Mouse (Mus musculus): Measurements from ENCODE around the gene Slco4c1. TPM values are rescaled to one million over a fixed set of nuclear protein-coding genes. Genes with fewer than 3 reads are reported as not detected.

Slco4c1 gene
- total RNA-seq, 2 experiments from 2014 or later, result 2.4 to 2.9 TPM

DNA sequence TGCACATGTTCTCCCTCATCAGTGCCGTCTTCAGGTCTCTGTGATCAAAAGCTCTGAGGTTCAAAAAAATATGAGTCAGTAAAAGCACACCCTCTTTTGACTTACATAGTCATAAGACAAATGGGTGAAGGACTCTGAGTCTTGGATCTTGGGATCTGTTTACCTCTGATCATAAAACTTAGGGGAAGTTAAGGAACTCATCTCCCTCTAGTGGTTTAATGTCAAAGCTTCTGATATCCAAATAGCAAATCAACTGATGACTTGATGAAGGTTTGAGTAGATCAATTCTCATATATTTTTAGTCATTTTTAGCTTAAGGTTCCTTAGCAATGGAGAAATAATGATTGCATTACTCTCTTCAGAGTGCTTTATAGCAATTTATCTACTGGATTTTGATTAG lies 82.7 kb downstream of the Slco4c1 start:
- intact Hi-C loops (cut with DNase I), result no loop called here
- no peak for DNase-seq (ENCODE audit: extremely low spot score in 1 of 2, low spot score in 2 of 2)

DNA sequence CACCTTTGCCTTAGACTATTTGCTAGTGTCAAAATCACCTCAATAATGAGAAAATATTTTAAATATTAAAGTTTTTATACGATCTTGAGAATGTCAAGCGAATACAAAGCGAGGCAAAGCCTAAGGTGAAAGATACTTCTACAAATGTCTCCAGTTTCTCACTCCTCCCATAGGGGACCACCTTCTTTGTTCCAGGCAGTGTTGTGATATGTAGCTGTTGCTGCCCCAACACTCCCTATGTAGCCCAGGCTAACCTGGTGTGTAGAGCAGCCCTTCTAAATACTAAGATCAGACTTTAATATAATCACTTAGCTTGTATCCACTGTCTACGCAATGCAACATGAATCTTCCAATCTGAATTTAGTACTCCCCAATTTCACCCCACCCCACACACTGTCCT lies 97.8 kb downstream of the Slco4c1 start:
- intact Hi-C loops (cut with DNase I), result no loop called here

DNA sequence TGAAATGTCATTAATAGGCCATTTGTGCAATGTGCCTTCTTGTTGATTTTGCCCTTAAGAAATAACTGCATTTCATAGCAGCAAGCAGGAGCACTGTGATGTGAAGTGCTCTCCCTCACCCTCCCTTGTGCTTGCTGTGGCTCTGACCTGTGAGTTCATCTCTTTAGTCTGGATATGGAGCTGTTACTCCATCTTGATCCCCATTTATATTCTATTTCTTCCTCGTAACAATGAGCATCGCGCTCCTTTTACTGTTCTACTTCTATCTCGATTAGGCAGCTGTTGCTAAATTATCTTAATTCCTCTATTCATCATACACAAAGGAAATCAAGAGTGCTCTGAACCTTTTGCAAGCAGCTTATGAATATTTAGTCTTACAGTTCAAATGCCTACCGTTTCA lies 98.3 kb downstream of the Slco4c1 start:
- no peak for DNase-seq (ENCODE audit: extremely low spot score in 1 of 2, low spot score in 2 of 2)
- intact Hi-C loops (cut with DNase I), result no loop called here

More for the DNA sequence above, 97.8 kb downstream of the Slco4c1 start:
- DNase-seq (ENCODE audit: extremely low spot score in 1 of 2, low spot score in 2 of 2), result no peak

DNA sequence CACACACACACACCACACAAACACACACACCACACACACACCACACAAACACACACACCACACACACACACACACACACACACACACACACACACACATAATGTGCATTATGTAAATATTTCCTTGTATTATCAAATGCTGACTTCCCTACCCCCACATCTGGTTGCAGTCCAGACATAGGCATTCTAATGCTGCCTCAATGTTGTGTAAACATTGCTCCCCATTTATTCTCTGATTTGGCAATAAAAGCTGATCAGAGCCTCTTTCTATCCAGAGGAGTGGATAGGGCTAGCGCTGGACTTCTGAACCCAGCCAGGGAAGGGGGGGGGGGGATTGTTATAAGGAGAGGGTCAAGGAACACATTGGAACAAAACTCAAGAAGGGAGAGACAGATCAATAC lies 101.7 kb downstream of the Slco4c1 start:
- no peak for DNase-seq (ENCODE audit: extremely low spot score in 1 of 2, low spot score in 2 of 2)
- intact Hi-C loops (cut with DNase I), result no loop called here

DNA sequence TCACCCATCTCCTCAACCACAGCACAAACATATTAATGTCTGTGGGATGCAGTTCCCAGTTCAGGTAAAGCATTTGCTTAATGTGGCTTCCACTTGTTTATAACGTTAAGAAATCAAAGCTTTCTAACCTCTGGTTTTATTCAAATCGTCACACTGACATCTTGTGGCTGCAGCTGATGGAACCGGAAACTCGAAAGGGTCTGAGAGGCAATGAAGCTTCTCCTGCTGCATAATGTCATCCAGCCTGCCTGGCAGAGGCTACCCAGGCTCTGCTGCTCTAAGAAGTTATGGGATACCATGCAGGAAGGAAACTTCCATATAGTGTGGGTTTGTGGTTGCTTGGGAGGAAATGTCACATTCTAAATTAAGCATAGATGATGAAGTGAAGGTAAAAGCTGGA lies 103.7 kb downstream of the Slco4c1 start:
- intact Hi-C loops (cut with DNase I), result no loop called here
- peak; percentile 21 to 31 for DNase-seq (ENCODE audit: extremely low spot score in 1 of 2, low spot score in 2 of 2)

DNA sequence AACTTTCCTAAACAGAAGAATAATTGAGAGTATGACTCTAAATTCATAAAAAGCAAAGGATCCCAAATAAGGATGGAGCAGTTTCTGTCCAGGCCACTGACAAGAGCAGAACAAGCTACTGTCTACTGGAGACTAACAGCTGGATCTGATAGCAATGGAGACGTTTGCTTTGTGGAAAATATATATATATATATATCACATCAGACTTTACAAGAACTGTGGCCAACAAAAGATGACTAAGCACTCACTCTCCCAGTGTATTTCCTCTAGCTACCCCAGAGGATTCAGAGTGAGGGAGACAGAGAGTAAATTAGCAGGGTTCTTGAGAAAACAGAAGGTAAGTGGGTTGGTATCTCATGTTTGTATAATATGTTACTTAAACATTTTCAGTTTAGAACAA lies 105.4 kb downstream of the Slco4c1 start:
- intact Hi-C loops (cut with DNase I), result no loop called here
- no peak for DNase-seq (ENCODE audit: extremely low spot score in 1 of 2, low spot score in 2 of 2)

All from left cerebral cortex, postnatal 10 days (tissue).